Mouse (Mus musculus) ovary, adult 18-20 months (tissue): ENCODE results near the gene A030005K14Rik.

ENCODE experiments used
- DNase-seq: peaks from one replicate; pipeline ENCODE4 v3.0.0; 2022; ENCODE audit warnings: low spot score, mixed read lengths

Gene A030005K14Rik

DNA sequence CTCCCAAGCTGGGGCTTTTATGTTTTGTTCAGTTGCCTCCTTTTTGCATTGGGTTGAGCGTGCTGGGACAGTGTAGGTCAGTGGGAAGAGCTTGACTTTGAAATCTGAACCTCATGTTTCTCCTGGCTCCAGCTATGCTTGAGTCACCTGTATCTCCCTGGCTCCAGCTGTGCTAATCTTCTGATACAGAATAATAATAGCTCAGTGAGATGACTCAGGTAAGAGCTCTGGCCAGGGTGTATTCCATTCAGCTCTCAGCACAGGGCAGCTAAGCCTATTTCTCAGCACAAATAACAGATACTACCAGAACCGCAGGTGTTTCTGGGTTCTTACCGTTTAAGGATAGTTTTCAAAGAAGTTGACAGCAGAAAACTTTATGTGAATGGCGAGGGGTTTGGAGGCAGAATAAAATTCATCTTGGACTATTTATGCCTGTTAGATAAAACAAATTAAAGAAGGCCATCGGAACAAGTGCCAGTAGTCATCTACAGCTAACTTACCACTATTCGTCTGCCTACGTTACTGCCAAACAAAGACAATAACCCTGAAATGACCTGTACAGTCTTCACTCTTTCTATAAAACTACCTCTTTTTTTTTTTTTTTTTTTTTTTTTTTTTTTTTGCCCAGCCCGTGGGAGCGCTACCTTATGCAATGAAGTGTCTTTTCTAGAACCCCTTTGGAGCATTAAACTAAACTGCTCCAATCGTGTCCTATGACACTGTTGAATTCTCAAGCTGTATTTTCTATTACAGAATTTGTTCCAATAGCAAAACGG lies 22.1 kb downstream of the A030005K14Rik start:
- no peak for DNase-seq

DNA sequence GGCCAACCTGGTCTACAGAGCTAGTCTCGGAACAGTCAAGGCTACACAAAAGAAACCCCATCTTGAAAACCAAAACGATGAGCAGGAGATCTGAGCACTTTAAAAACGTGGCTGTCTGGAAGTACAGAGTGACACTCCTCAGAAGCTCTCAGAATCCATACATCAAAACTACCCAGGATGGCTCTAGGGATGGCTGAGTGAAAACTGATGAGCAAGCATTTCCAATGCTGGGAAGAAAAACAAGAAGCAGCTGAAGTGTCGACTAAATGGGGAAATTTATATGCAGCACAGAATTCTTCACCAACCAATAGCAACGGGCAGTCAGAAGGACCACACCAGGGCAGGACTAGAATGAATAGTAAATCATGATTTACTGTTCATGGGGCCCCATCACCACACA lies 24.7 kb downstream of the A030005K14Rik start:
- DNase-seq, result no peak

- DNase-seq, result peak; percentile 3
Observed at GRCm38 (mm10) chr1:83032508-83032907, 26.7 kb downstream of the A030005K14Rik start.

- no peak for DNase-seq
Observed at GRCm38 (mm10) chr1:83031950-83032349, 27.2 kb downstream of the A030005K14Rik start.

GRCm38 (mm10) chr1:83016556-83016955 lies 42.6 kb downstream of the A030005K14Rik start:
- no peak for DNase-seq

GRCm38 (mm10) chr1:83015329-83015879 lies 43.8 kb downstream of the A030005K14Rik start:
- DNase-seq, result no peak

GRCm38 (mm10) chr1:83014477-83014876 lies 44.7 kb downstream of the A030005K14Rik start:
- no peak for DNase-seq
